Mouse (Mus musculus): ENCODE data around the gene Tmed9.

Gene Tmed9

DNA sequence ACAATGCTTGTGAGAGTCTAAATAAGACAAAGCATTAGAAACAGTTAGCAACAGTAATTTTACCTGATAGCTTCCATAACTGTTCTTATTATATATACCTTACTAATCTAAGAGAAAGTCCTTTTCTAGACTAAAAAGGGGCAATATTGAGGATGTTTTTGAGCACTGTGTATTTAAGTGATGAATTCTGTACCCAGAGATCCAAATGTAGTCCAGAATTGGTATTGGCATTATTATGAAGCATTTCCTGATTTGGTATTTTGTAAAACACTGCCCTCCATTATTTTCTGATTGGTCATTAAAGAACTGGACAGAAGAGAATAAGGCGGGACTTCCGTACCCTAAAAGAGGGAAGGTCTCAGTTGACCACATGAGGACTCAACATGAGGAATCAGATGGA lies at the start of gene Tmed9:
Gene Tmed9, plus strand, starts transcription at position 301 of the 400 bp plus-strand sequence.
- DNase-seq = no peak

DNA sequence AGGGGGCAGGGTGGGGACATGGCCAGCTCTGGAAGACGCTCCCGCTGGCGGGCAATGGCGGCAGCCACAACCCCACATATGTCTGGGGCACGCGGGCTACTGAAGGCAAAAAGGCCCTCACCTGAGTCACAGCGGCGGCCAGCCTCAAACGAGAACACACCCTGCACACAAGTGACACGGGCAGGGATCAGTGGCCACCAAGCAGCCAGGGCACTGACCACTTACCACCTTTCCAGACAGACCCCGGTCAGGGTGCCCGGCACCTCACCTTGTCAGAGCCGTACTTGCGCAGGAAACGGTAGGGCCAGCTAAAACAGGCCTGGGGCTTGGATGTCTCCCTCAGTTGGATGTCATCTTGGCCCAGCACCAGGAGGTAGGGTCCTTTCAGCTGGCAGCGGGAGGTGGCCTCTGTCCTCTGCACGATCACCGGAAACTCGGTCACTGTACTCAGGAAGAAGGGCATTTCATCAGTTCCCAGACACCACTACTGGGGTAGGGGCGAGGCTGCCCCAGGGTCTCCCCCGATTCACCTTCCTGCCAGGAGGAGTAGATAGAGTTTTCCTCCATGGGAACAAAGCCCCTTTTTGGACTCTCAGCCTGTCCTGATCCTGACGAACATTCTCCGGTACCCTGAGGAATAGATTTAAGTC lies 49.5 kb upstream of the Tmed9 start:
- no peak for DNase-seq

DNA sequence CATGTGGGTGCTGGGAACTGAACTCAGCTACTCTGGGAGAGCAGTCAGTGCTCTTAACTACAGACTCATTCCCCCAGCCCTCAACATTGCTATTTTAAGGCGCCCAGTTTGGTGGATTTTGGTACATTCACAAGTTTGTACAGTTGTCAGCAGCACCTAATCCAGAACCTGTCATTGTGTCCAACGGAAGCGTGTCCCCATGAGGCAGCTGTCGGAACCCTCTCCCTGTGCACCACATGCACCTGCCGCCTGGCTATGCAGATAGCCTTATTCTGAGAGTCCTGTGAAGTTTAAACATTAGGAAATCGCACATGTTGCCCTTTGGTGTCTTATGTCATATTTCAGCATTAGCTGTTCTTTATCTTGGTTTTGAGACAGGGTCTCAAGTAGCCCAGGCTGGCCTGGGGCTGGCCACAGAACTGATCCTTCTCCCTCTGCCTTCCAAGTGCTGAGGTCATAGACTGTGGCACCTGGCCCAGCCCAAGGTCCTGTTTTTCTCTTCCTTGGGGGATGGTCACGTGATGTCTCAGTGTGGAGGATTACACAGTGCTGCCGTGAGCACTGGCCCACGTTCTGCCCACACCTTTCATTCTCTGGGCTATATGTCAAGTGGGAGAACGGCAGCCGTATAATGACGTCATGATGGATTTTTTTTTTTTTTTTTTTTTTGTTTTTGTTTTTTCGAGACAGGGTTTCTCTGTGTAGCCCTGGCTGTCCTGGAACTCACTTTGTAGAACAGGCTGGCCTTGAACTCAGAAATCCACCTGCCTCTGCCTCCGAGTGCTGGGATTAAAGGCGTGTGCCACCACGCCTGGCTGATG lies 47.6 kb upstream of the Tmed9 start:
- DNase-seq = no peak

DNA sequence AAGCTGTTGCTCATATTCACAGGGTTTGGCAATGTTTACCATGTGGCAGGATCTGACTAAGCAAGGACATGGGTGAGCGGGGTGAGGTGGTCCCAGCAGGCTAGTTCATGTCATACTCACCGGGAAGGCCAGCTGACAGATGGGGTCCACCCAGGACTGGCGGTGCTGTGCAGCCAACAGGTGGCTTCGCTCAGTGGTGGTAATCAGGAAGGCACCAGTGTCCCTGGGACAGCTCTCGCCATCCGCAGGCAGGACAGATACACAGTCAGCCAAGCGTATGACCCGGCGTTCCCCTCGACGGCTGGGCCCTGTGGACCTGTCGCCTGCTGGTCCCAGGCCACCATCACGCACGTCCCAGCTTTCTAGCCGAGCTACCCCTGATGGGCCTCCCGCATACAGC lies 46.3 kb upstream of the Tmed9 start:
- no peak for DNase-seq

DNA sequence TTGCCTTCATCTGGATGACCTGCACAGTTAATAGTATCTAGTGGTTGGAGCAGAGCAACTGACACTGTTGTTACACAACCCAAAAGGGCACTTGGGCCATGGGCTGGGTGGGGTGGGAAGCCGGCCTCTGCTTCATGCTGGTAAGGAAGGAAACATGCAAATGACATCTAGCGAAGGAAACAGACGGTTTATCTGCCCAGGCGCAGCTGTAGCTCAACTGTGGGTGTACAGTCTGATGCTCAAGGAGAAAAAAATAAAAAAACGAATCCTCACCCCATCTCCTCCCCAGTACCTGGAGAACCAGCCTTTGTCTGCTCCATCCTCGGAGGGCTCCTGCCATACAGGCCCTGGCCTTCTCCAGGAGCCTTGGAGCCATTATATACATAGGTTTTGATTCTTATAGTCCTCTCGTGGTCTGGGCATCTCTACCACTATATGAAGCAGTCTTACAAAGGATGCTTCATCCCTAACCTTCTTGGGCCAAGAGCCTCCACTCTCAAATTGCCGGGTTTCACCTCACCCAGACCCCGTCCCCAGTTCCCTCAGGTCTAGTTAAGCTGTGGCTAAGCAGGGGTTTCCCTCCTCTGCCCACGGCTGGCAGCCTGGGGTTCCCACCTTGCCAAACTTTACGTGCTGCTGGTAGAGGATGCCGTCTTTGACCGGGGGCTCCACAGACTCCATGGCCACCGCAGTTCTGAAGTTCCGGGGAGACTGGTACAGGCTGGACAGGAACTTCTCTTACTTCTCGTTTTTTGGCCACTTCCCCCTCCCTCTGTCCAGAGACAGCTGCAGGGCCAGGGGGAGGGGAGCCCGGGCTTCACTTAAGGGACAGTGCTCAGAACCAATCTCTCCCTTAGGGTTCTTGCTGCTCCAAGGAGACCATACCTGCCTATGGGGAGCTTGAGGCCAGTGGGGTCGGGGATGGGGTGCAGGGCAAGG lies 45.4 kb upstream of the Tmed9 start:
- peak; percentile 60 for DNase-seq

DNA sequence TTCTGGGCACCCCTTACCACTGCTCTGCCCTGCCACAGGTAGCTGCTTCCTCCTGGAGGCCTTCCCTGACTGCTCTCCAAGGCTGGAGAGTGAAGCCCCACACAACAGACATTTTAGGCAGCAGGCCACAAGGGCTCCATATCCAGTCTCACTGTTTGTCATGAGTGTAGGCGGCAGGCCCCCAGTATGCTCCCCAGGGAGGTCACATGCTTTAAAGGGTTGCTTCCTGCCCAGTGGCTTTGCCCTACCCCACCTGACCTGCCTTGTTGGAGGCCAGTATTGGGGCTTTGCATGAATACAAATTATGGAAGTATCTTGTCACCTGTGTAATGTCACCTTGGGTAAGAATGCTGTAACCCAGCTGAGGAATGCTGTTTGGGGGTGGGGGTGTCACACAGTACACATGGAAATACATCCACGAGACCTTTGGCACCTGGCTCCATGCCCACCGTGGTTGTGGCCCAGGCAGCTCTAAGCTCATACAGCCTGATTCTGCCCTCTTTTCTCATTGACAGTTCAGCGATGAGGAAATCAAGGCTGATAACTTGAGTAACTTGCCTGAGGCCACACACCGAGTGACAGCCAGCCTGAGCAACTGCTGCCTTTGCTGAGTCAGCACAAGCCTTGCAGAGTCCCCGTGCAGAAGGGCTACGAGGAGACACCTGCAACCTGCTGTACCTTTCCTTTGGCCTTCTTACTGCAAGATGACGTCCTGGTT lies 44.2 kb upstream of the Tmed9 start, which contains the start of gene Dok3:
Gene Dok3, minus strand, starts transcription at position 99 of the 718 bp plus-strand sequence.
- DNase-seq = peak; percentile 57

DNA sequence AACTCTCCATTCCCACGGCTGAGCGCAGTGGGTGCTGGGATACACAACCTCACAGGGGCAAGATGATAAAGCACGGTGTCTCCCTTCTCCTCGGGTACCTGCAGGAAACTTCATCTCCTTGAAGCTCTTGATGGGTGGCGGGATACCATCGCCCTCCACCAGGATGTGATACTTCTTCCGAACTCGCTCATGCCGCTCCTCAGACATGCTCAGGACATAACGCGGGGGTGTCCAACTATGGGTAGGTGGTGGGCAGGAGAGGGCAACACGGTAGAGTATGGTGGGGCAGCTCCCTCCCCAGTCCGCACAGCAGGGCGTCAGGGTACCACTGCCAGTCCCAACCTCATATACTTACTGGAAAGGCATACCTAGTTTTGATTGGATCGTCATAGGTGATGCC lies 38.3 kb upstream of the Tmed9 start:
- no peak for DNase-seq

DNA sequence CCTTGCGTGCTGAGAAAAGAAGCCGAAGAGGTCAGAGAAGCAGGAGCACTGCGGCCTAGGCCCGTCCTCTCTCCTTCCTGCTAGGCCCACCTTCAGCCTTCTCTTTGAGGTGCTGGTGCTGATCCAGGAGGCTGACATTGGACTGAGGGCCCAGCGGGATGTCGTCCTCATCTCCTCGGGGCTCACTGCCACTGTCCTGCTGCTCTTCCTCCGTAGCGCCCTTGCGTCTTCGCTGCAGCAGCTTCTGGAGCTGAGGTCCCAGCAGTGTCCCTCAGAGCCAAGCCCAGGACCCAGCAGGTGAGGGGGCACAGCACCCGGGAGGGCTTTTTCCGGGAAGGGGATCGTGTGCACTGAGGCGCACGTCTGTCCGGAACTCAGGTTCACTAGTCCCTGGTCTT lies 37.7 kb upstream of the Tmed9 start:
- DNase-seq = no peak

DNA sequence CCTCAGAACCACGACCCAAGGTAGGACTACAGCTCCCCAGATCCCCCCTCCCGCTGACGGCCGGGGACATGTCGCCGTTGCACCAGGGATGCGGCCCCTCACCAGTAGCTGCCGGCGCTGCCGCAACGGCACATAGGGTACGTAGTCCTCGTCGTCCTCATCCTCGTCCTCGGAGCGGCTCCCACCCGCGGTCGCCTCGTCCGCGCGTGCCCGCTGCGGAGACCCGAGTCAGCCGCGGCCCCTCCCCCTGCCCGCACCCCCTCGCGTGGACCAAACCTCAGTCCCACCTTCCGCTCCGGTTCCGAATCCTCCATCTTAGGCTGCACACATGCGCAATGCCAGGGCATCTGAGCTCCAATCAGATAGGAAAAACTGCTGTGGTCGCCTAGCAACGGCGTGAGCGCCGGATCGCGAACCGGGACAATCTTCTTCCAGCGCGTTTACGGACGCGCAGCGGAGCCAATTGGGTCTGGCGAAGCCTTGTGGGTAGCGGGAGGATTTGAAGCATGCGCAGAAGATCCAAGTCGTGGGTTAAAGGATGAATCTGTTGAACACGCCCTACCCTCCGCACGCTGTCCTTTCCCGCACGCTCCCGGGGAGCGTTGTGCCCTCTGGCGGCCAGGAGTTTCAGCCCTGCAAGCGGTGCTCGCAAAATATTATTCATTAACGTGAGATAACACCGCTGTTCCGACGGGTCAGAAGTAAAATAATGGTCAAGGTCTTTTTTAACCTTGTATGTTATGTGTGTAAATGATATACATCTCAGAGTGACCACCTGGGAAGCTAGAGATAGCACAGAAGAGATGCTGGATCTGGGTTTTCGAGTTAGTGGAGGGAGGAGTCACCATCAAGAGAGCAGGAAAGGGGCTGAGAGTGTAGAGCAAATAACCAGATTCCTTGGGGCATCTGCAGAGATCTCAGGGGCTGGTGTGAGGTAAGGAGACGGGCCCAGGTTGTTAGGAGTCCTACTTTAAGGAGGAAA lies 37.0 kb upstream of the Tmed9 start, which contains the start of gene Ddx41:
Gene Ddx41, minus strand, starts transcription at position 465 of the 982 bp plus-strand sequence.
- peak; percentile 100 for DNase-seq

DNA sequence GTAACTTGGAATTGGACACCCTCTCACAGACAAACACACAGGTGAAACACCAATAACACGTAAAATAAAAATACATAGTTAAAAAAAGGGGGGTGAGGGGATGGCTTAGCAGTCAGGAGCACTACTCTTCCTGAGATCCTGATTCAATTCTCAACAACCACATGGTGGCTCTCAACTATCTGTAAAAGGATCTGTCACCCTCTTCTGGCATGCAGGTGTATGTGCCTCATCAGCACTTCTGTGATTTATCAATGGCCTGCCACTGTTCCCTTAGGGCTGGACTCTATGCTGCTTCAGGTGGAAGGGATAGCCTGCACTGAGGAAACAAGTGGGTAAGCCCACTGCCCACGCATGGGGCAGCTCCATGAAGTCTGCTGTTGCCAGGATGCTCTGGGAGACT lies 32.6 kb upstream of the Tmed9 start:
- peak; percentile 70 for DNase-seq

DNA sequence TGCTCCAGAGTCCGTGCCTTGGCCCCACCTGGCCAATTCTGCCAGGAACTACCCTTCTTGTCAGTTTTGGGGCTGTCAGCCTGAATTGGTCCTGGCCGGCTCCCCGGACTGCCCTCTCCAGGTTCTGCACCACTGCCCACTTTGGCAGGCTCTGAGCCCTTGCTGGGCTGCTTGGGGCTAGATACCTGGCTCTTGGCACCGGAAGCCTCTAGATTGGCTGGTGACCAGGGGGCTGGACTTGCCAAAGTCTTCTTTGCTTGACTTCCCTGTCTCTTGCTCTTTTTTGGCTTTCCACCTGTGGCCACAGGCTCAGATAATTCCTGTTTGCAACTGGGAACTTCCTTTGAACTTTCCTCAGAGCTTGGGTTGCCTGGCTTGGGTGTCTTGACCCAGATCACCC lies 30.6 kb upstream of the Tmed9 start:
- peak; percentile 73 for DNase-seq

DNA sequence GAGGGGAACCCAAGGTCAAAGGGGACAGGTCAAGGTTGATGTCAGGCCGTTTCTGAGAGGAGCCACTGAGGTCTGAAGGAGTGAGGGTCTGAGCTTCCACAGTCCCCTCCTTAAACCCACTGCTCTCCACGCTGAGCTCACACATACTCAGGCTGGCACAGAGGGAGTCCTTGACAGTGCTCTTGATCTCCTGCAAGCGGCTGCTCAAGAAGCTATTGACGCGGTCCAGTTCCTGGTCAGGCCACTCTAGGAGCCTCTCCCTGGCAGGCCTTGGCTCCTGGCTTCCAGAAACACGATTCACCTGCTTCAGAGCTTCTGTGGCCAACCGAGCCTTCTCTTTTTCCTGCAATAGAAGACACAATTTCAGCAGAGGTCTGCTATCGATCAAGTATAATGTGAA lies 30.1 kb upstream of the Tmed9 start:
- DNase-seq = peak; percentile 73

DNA sequence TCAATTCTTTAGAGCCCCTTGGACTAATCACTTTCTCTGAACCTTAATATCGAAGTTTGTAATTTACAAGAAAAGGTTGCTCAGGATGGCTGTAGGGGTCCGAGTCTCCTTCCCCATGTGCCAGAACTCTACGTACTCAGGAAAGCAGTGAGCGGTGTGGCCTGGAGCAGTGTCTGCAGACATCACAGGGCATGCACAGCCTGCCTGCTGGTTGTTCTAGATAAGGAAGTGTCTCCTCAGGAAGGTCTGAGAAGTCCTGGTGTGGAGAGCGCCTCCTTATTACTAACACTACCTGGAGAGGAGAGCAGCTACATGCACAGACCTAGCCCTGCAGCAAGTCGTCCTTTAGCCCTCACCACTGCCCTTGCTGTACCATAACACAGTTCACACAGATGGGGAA lies 28.7 kb upstream of the Tmed9 start:
- DNase-seq = no peak

DNA sequence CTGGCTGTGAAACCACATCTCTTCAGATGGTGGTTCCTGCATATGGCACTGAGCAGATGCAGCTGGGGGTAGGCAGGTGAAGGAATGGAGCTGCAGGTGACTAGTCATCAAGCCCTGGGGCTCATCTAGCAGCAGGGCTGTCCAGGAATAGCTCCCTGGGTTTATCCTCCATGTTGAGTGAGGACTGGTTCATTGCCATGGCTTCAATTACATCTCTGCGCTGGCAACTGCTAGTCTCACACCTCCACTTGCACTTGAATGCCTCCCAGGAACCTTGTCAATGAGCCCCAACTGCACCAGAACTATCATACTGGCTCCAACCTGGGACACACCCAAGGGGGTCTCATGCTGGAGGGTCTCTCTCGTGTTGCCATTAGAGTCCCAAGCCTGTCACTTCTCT lies 25.6 kb upstream of the Tmed9 start:
- DNase-seq = no peak

DNA sequence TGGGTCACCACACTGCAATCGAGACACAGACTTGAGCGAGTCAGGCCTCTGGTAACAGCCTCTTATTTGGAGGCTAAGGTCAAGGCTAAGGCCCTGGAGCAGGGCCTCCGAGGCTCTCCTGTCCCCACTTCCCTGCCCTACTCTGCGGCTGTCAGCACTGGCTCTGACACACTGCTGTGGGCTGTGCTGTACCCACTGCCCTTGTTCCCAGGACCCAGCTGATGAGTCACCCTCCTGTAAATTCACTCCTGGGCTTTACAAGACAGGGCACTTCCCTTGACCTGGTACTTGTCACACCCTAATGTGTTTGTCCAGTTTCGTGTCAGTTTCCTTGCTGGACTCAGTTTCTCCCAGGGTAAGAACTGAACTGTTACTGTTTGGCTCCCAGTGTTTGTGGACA lies 25.1 kb upstream of the Tmed9 start:
- no peak for DNase-seq

DNA sequence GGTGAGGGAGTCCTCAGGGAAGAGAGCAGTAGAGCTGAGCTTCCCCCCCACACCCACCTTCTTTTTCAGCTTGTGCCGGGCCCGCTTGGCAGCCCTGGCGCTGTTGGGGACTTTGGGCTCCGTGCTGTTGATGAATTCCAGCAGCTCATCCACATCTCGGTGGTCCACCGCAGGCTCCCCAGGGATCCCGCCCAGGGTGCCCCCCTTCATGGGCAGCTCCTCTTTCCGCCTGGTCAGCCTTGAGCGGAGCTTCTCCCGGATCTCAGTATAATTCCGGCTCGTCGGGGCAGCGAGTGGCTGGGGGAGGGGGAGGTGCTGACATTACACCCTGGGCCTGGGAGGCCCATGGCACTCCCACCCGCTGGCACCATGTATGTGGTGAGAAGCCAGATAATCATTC lies 24.5 kb upstream of the Tmed9 start:
- no peak for DNase-seq

DNA sequence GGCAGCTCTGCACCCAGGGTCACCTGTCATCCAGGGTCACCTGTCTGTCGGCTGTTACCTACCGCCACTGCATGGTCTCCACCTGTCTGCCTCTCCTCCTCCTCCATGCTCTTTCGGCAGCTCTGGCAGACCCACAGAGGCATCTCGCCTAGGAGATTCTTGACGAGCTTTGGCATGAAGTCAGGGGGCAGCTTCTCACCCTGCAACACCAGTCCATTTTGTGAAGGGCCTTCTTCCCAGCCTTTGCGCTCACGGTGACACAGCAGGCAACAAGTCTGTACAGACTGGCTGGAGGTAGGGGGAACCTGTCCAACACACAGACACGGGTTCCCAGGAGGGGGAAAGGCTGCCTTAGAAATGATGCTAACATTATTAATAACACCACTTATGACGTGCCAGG lies 17.6 kb upstream of the Tmed9 start:
- DNase-seq = no peak

DNA sequence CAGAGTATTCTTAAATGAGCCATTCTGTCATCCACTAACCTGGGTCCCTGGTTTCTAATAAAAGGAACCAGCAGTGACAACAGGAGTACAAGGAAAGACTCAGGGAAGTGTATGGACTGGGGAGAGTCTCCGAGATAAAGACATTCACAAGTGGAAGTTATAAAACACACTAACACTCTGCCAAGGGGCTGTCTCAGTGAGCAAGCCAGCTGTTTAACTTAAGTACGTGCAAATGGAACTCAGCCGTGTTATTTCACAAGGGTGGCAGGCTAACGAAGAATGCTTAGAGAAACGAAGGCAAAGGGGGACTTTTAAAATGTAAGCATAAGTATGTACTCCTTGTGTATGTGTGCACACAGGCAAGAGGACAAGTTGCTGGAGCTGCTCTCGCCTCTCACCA lies 16.0 kb upstream of the Tmed9 start:
- peak; percentile 64 for DNase-seq

DNA sequence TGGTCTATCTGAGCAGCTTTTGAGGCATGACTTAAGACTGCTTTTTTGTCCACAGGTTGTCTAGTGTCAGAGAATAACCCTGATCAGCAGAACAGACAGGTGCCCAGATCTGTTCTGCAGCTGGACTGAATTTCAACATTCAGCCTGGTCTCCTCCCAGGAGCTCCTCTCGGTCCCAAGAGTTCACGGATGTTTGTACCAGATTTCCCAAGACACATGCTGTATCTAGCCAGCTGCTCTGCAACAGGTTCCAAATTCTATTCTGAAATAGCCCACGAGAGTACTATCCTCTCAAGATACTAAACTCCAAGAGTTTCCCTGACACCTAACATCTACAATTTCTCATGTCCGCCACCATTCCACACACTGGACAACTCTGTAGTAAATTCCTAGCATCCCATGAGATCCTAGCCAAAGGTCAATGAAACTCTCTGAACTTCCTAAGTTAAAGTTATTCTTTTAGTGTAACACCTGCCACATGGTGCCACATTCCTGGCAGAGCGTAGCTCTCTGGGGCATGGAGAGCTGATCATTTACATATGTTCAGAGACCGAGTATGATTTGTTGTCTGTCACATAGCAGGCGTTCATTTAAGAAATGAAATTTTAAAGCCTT lies 10.2 kb upstream of the Tmed9 start:
- DNase-seq = peak; percentile 29

DNA sequence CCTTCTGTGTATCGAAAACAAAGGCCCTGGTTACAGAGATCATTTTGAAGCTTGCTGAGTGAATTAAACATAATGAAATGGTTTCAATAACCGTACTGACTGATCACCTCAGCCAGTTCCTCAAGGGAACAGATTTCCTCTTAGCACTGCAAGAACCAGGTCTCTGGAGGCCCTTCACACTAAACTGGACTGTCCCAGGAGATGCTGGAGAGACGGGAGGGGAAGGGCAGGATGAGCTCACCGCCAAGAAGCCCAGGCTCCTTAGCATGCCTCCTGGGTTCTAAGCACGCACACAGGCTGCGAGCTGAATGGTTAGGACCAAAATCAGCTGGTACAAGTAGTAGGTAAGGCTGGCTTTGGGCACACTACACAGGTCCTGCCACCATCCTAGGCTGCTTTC lies 6.5 kb upstream of the Tmed9 start:
- no peak for DNase-seq

DNA sequence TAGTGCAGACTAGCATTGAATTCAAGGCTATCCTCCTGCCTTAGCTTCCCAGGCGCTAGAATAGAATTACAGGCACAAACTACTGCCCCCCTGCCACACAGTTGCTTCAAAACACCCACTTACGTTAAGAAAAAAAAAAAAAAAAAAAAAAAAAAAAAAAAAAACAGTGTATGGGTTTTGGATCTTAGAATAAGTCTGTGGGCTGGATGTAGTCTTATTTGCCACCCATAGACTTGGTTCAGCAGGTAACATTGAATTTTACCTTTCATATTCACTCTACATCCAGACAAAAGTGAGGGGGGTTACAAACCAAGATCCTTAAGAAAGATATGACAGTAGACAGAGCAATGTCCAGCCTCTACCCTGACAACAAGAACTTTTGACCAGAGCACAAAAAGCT lies 5.6 kb upstream of the Tmed9 start:
- no peak for DNase-seq
